Mouse (Mus musculus) cerebellum, adult 2 months (tissue): Measurements from ENCODE around the gene 5730455P16Rik.
"Not testable (repeated sequence)": the region's sequence is repeated elsewhere in the genome, so short reads cannot be mapped to it uniquely, and the experiment has no call there.

ENCODE experiments used
- CTCF ChIP-seq: fragments of 200-500 bp; IDR thresholded peaks from 2 replicates; pipeline ENCODE4 v1.5.1; 2011; ENCODE audit warnings: low read depth, mild to moderate bottlenecking, control low read depth, low read length, moderate library complexity, borderline replicate concordance; ENCODE audit not compliant: insufficient read depth
- POLR2A ChIP-seq: fragments of 200-500 bp; IDR thresholded peaks from 2 replicates; pipeline ENCODE4 v1.6.1; 2011; ENCODE audit warnings: low read length, control low read depth, borderline replicate concordance; ENCODE audit not compliant: insufficient read depth

GRCm38 (mm10) chr11:80426029-80426813 lies 48.4 kb upstream of the 5730455P16Rik start:
- not testable (repeated sequence) for TF ChIP-seq POLR2A, CTCF
